Mouse (Mus musculus): ENCODE data around the gene Als2cr12. TPM values are rescaled to one million over a fixed set of nuclear protein-coding genes. Genes with fewer than 3 reads are reported as not detected.
"Not testable (repeated sequence)": the region's sequence is repeated elsewhere in the genome, so short reads cannot be mapped to it uniquely, and the experiment has no call there.

Als2cr12 gene
- polyA plus RNA-seq, 1 experiment = 65.5 TPM

GRCm38 (mm10) chr1:58699988-58700387 lies 4.2 kb upstream of the Als2cr12 start:
- no peaks in the 10 kb centered on the region; the same call in 1 of the 2 replicates for H3K4me1 ChIP-seq (ENCODE audit: control insufficient read depth, insufficient read depth, low read length)
- H3K4me3 ChIP-seq (ENCODE audit: control insufficient read depth, low read depth, low read length) = no peak overlapping the region
- H3K36me3 ChIP-seq (ENCODE audit: control insufficient read depth, insufficient read depth, low read length) = no peaks in the 10 kb centered on the region
- H3K27me3 ChIP-seq (ENCODE audit: control insufficient read depth, insufficient read depth, low read length) = no peaks in the 10 kb centered on the region
- H3K27ac ChIP-seq (ENCODE audit: control insufficient read depth, insufficient read depth, low read depth, low read length) = no peak overlapping the region
- no peak for TF ChIP-seq POLR2A (IDR thresholded peaks at IDR 0.05; ENCODE audit: control insufficient read depth, low read depth, low read length)
- TF ChIP-seq CTCF (IDR thresholded peaks at IDR 0.05; ENCODE audit: control insufficient read depth, insufficient read depth, insufficient replicate concordance, low read depth, low read length) = no peak

- Histone ChIP-seq H3K27me3 (ENCODE audit: control insufficient read depth, insufficient read depth, low read length) (no peaks in the 10 kb centered on the region), H3K27ac (ENCODE audit: control insufficient read depth, insufficient read depth, low read depth, low read length) (no peak overlapping the region), H3K4me1 (ENCODE audit: control insufficient read depth, insufficient read depth, low read length) (no peaks in the 10 kb centered on the region; the same call in 1 of the 2 replicates), H3K4me3 (ENCODE audit: control insufficient read depth, low read depth, low read length) (no peak overlapping the region), H3K36me3 (ENCODE audit: control insufficient read depth, insufficient read depth, low read length) (no peaks in the 10 kb centered on the region)
- TF ChIP-seq POLR2A (IDR thresholded peaks at IDR 0.05; ENCODE audit: control insufficient read depth, low read depth, low read length) (no peak), CTCF (IDR thresholded peaks at IDR 0.05; ENCODE audit: control insufficient read depth, insufficient read depth, insufficient replicate concordance, low read depth, low read length) (no peak)
These were observed 3.0 kb upstream of the Als2cr12 start for GRCm38 (mm10) chr1:58698781-58699180.

- not testable (repeated sequence) for H3K4me1 ChIP-seq (ENCODE audit: control insufficient read depth, insufficient read depth, low read length); H3K36me3 ChIP-seq (ENCODE audit: control insufficient read depth, insufficient read depth, low read length); H3K27me3 ChIP-seq (ENCODE audit: control insufficient read depth, insufficient read depth, low read length)
- Histone ChIP-seq H3K27ac (ENCODE audit: control insufficient read depth, insufficient read depth, low read depth, low read length) (peak overlapping the region; percentile 61), H3K4me3 (ENCODE audit: control insufficient read depth, low read depth, low read length) (peak overlapping the region; percentile 5; the same call in 1 of the 2 replicates)
These were observed 1.8 kb upstream of the Als2cr12 start for GRCm38 (mm10) chr1:58697607-58698006.

- no peak for TF ChIP-seq POLR2A (IDR thresholded peaks at IDR 0.05; ENCODE audit: control insufficient read depth, low read depth, low read length)
- TF ChIP-seq CTCF (IDR thresholded peaks at IDR 0.05; ENCODE audit: control insufficient read depth, insufficient read depth, insufficient replicate concordance, low read depth, low read length) = no peak
These were observed 2.1 kb downstream of the Als2cr12 start for GRCm38 (mm10) chr1:58693696-58694095.

GRCm38 (mm10) chr1:58691718-58692117 lies 4.1 kb downstream of the Als2cr12 start:
- not testable (repeated sequence) for H3K36me3 ChIP-seq (ENCODE audit: control insufficient read depth, insufficient read depth, low read length); H3K4me3 ChIP-seq (ENCODE audit: control insufficient read depth, low read depth, low read length); H3K27ac ChIP-seq (ENCODE audit: control insufficient read depth, insufficient read depth, low read depth, low read length); H3K4me1 ChIP-seq (ENCODE audit: control insufficient read depth, insufficient read depth, low read length); H3K27me3 ChIP-seq (ENCODE audit: control insufficient read depth, insufficient read depth, low read length)

More at GRCm38 (mm10) chr1:58693696-58694095, 2.1 kb downstream of the Als2cr12 start:
- Histone ChIP-seq H3K36me3 (ENCODE audit: control insufficient read depth, insufficient read depth, low read length) (no peaks in the 10 kb centered on the region), H3K27ac (ENCODE audit: control insufficient read depth, insufficient read depth, low read depth, low read length) (no peak overlapping the region), H3K4me3 (ENCODE audit: control insufficient read depth, low read depth, low read length) (no peak overlapping the region), H3K4me1 (ENCODE audit: control insufficient read depth, insufficient read depth, low read length) (no peaks in the 10 kb centered on the region; the same call in 1 of the 2 replicates), H3K27me3 (ENCODE audit: control insufficient read depth, insufficient read depth, low read length) (no peaks in the 10 kb centered on the region)

- not testable (repeated sequence) for H3K4me1 ChIP-seq (ENCODE audit: control insufficient read depth, insufficient read depth, low read length); H3K27ac ChIP-seq (ENCODE audit: control insufficient read depth, insufficient read depth, low read depth, low read length); H3K4me3 ChIP-seq (ENCODE audit: control insufficient read depth, low read depth, low read length); H3K27me3 ChIP-seq (ENCODE audit: control insufficient read depth, insufficient read depth, low read length); H3K36me3 ChIP-seq (ENCODE audit: control insufficient read depth, insufficient read depth, low read length)
These were observed 4.8 kb downstream of the Als2cr12 start for GRCm38 (mm10) chr1:58690834-58691488.

GRCm38 (mm10) chr1:58690006-58690744 lies 5.6 kb downstream of the Als2cr12 start:
- Histone ChIP-seq H3K27me3 (ENCODE audit: control insufficient read depth, insufficient read depth, low read length) (no peaks in the 10 kb centered on the region), H3K36me3 (ENCODE audit: control insufficient read depth, insufficient read depth, low read length) (no peaks in the 10 kb centered on the region), H3K27ac (ENCODE audit: control insufficient read depth, insufficient read depth, low read depth, low read length) (no peak overlapping the region), H3K4me1 (ENCODE audit: control insufficient read depth, insufficient read depth, low read length) (no peaks in the 10 kb centered on the region), H3K4me3 (ENCODE audit: control insufficient read depth, low read depth, low read length) (no peak overlapping the region)
- no peak for TF ChIP-seq POLR2A (IDR thresholded peaks at IDR 0.05; ENCODE audit: control insufficient read depth, low read depth, low read length)
- no peak for TF ChIP-seq CTCF (IDR thresholded peaks at IDR 0.05; ENCODE audit: control insufficient read depth, insufficient read depth, insufficient replicate concordance, low read depth, low read length)

- no peaks in the 10 kb centered on the region for H3K4me1 ChIP-seq (ENCODE audit: control insufficient read depth, insufficient read depth, low read length)
- no peak for TF ChIP-seq CTCF (IDR thresholded peaks at IDR 0.05; ENCODE audit: control insufficient read depth, insufficient read depth, insufficient replicate concordance, low read depth, low read length)
- no peak overlapping the region for H3K27ac ChIP-seq (ENCODE audit: control insufficient read depth, insufficient read depth, low read depth, low read length)
These were observed 6.4 kb downstream of the Als2cr12 start for GRCm38 (mm10) chr1:58689426-58689825.

GRCm38 (mm10) chr1:58678412-58678811 lies 17.4 kb downstream of the Als2cr12 start:
- not testable (repeated sequence) for H3K27me3 ChIP-seq (ENCODE audit: control insufficient read depth, insufficient read depth, low read length); H3K27ac ChIP-seq (ENCODE audit: control insufficient read depth, insufficient read depth, low read depth, low read length); H3K4me3 ChIP-seq (ENCODE audit: control insufficient read depth, low read depth, low read length); H3K36me3 ChIP-seq (ENCODE audit: control insufficient read depth, insufficient read depth, low read length); H3K4me1 ChIP-seq (ENCODE audit: control insufficient read depth, insufficient read depth, low read length)

More at GRCm38 (mm10) chr1:58689426-58689825, 6.4 kb downstream of the Als2cr12 start:
- Histone ChIP-seq H3K36me3 (ENCODE audit: control insufficient read depth, insufficient read depth, low read length) (no peaks in the 10 kb centered on the region), H3K4me3 (ENCODE audit: control insufficient read depth, low read depth, low read length) (no peak overlapping the region), H3K27me3 (ENCODE audit: control insufficient read depth, insufficient read depth, low read length) (no peaks in the 10 kb centered on the region)

All from testis, adult 2 months (tissue).